Mouse (Mus musculus): ENCODE measurements around the gene Rpl27a.

DNA sequence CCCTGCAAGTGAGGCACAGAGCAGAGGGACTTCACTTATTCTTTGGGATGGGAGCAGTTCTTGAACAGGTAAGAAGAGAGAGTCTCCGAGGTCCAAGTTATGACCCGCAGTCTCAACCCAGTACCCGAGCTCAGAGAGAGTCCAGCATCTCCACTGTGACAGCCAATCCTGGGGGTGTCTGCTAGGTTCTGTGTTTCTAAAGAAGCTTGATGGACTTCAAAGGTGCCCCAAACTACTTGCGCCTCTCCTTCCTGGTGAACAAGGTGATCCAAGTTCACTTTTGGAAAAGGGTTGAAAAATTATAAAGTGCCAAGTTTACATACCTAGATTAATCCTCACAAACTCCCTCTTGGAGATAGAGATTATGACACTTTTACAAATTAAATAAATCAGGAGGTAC, 10.9 kb upstream of the Rpl27a start, which contains the start of gene Trim66:
- no peak for TF ChIP-seq CTCF (IDR thresholded peaks at IDR 0.05; ENCODE audit: low read depth, low read length)
- no peak for TF ChIP-seq POLR2A (IDR thresholded peaks at IDR 0.05; ENCODE audit: borderline replicate concordance, low read depth, low read length)
